Mouse (Mus musculus) frontal cortex, adult (tissue): ENCODE results near the gene Scgb1c1.
A peak's percentile ranks its signal among the peaks of the same experiment; 100 is the strongest.
"Not testable (repeated sequence)": the region's sequence is repeated elsewhere in the genome, so short reads cannot be mapped to it uniquely, and the experiment has no call there.

ENCODE experiments used
- ATAC-seq: cut with Nextera tagmentation; 2 replicates; pipeline ENCODE4 v1.9.2; 2017; ENCODE audit warnings: mild to moderate bottlenecking, moderate library complexity, mixed read lengths; ENCODE audit not compliant: low TSS enrichment

Gene Scgb1c1

DNA sequence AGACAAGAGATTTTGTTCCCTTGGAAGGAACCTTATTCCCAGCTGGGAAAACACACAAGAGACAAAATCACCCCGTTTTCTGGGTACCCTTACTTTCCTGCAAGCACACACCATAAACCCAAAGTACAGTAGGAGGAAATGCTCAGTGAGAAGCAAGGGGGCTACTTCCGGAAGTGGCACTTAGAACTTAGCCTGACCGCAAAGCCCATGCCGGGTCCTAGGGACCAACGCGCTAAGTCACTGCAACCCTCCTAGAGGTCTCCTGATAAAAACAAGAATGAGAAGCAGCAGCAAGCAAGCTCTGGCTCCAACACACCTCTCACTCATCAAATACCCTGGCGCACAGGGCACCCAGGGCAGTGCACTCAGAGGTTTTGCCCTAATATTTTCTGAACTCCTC is 34.0 kb downstream of the Scgb1c1 start:
- no peak for ATAC-seq

DNA sequence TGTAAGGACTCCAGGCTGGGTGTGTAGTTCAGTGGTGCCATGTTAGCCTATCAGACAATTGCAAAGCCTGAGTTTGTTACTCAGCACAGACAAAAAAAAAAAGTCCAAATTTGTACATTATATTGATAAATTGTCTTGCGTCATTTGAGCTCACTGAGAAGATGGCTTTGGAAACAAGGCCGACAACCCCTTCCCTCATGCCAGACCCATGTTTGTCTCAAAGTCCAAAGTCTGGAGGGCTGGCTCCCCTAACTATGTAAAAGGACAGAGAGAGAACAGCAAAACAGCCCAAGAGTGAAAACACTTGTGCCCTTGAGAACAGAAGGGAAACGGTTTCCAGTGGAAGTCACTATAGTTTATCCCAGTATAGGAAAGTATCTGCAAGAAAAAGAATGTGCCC is 35.1 kb downstream of the Scgb1c1 start:
- ATAC-seq, result no peak

DNA sequence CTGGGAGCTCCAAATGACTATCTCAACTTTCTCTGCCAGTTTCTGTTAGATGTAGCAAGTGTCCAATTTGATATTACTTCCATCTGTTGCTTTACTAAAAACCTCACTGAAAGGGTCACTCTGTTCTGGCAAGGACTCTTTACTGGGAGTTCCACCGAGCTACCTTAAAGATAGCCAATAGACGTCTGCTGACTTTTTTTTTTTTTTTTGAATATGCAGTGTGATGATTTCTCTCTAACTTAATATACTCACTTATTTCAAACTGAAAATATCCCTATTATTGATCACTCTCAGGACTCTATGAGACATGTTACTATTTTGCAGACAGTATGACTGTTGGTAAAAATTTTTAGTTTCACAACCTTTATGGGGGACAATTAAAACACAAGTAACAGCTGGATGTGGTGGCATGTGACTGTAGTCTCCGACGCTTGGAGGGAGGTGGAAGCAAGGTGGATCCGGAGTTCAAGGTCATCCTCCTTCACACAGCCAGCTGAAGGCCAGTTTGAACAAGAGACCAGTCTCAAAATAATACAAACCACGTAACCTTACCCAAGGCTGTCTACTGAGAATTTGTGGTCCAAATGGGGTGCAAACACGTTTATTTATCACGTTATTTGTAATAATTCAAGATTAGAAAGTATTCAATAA is 35.6 kb downstream of the Scgb1c1 start:
- ATAC-seq, result no peak

DNA sequence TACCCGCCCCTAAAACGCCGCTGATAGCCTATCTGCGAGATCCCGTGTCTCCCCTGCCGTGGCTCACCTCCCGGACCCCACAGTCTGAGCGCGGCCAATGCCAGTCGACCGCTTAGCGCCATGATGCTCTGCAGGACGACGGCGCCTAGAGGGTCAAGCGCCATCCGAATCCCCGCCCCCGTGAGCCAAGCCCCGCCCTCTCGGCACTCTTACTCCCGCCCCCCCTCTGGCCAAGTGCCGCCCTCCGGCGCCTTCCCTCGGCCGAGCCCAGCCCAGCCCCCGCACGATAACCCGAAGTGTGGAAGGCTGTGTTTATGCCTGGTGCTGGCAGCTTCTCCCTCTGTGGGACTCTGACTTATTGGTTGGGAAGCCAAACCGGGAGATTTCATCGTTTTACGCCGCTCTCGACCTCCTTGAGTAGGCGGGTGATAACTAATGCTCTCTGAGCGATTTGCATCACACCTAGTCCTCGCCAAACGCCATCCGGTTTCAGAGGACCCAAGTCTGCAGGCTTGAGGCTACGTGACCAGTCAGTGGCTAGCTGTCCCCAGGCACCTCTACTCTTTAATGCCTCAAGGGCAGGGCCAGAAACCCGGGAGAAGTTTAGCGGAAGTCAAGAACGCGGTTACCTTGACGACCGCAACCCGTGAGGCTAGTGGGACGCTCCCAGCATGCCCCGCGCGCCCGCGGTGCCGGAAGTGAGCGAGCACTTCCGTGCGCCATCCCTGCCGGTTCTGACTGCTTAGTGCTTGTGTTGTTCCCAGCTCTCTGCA is 36.5 kb downstream of the Scgb1c1 start, which contains the start of the genes Psmd13 and Sirt3:
TSS of gene Psmd13 (plus strand) at position 273 of the 773 bp plus-strand sequence.
TSS of gene Sirt3 (minus strand) at position 614 of the 773 bp plus-strand sequence.
- ATAC-seq, result peak; percentile 95

DNA sequence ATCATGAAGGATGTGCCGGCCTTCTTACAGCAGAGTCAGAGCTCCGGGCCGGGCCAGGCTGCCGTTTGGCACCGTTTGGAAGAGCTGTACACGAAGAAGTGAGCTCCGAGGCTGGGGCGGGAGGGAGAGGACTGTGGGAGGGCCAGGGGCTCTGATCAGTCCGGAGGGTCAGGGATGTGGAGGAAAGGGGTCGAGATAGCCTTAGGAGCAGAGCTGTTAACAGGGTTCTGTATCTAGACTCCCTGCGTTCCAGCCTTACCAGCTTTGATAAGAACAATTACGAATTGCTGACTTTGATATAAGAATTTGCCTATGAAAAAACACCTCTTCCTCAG is 37.1 kb downstream of the Scgb1c1 start:
- no peak; the same call in 1 of the 2 replicates for ATAC-seq

DNA sequence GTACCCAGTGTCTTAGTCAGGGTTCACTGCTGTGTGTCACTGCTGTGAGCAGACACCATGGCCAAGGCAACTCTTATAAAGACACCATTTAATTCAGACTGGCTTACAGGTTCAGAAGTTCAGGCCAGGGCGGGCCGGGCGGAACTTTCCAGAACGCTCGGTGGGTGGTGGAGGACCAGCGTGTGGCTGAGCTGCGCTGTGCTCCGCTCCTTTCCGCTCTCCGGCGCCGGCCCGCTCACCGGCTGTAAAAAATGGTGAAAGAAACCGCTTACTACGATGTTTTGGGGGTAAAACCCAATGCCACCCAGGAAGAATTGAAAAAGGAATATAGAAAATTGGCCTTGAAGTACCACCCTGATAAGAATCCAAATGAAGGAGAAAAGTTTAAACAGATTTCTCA is 45.3 kb downstream of the Scgb1c1 start:
- ATAC-seq, result not testable (repeated sequence)

DNA sequence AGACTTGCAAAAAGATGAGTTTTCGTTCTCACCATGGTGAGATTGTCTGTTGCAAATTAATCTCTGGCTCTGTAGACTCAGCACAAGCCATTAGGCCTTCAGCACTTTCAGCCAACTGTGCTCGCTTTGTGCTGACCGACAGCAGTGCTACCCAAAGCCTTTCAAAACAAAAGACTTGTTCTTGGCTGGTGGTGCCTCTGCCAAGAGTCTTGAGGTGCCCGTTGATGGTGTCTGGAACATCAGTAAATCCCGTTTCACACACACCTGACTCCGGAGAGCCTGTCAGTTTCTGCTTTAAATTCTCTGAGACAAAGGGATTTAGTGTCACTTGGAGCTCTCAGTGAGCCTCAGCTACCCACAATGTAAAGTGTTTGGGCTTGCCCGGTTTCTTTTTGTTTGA is 48.7 kb downstream of the Scgb1c1 start:
- ATAC-seq, result no peak

DNA sequence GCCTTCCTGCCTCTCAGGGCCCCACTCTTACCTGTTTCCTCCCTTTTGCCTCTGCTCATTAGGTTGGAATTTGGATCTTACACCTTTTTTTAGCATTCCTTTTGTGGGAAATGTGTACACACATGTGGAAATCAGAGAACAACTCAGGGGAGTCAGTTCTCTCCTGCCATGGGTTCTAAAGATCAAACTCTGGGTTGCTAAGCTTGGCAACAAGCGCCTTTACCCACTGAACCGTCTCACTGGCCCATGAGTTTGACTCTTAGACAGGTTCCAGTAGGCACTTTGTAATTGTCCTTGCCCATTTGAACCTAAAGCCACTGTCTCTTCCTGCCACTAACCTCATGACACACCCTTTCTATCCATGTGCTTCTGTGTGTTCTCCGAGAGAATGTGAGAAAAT is 49.3 kb downstream of the Scgb1c1 start:
- no peak for ATAC-seq
